Mouse (Mus musculus): ENCODE measurements at regions not wholly inside any gene's neighbourhood (a gene's known extent, or its start where the extent isn't known, plus 50 kb on each side); places are given as distances from the start of the nearest gene placed in this dataset.

DNA sequence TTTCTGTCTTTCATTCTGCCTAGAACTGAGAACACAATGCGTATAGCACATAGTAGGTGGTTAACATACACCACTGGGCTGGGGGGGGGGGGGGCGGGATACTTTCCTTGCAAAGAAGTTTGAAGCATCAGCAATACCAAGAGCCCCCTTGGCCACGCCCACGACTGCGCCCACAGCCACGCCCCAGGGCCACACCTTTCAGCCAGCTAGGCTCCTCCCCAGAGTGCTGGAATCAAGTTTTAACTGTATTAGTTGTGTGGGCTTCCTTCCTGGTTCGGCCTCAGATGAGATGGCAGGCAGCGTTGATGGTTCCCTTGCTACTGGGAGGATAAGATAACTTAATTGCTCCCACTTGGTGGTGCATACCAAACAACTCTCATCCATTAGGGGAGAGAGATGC is 278.1 kb upstream of the Kcnab2 start:
- no peak overlapping the region for H3K27ac ChIP-seq
- DNase-seq (ENCODE audit: low spot score), result no peak
- H3K36me3 ChIP-seq, result no peaks in the 10 kb centered on the region
- H3K4me1 ChIP-seq, result no peaks in the 10 kb centered on the region
- H3K4me3 ChIP-seq, result no peak overlapping the region
- H3K27me3 ChIP-seq (ENCODE audit: low read depth, poor library complexity, severe bottlenecking), result no peaks in the 10 kb centered on the region
- WGBS, result 90% methylated on average over 8 of the region's 8 CpGs
- H3K9me3 ChIP-seq (replicated peaks), result no peaks in the 10 kb centered on the region

DNA sequence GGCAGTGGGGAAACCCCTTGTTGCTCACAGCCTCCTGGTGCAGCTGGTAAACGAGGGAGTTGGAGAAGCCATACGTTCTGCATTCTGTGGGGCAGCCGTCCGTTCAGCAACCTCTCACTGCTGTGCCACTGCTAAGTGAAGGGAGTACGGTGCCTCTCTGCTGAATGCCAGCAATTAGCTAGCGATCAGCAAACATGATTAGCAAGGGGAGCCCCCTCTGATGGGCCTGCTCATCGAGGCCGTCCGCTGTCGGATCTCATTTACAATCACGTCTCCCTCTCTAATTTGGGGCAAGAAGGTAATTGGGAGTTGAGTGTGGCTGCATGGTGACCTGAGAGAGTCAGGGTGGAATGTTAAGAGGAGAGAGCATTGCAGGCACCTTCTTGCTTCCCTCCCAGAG is 266.7 kb upstream of the Kcnab2 start:
- WGBS, result 48% methylated on average over 11 of the region's 11 CpGs
- no peaks in the 10 kb centered on the region for H3K9me3 ChIP-seq (replicated peaks)
- H3K36me3 ChIP-seq, result no peaks in the 10 kb centered on the region
- no peaks in the 10 kb centered on the region; the same call in 1 of the 2 replicates for H3K4me1 ChIP-seq
- DNase-seq (ENCODE audit: low spot score), result no peak
- no peak overlapping the region for H3K4me3 ChIP-seq
- H3K27ac ChIP-seq, result no peak overlapping the region
- H3K27me3 ChIP-seq (ENCODE audit: low read depth, poor library complexity, severe bottlenecking), result no peaks in the 10 kb centered on the region

DNA sequence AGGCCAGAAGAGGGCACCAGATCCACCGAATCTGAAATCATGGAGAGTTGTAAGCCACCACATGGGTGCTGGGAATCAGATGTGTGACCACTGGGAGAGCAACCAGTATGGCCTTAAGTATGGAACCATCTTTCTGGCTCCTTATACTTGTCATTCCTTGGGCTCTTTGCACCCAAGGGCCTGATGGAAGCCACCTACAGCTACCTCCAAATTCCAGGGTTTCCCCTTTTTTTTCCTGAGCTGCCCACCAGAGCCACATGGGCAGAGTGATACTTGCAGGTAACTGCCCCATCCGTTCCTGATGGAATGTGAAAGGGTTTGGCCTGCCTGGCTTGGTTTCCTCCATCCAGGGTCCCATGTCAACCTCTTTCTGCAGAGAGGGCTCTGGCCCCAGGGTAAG is 255.3 kb upstream of the Kcnab2 start:
- Histone ChIP-seq H3K27me3 (ENCODE audit: low read depth, poor library complexity, severe bottlenecking) (no peaks in the 10 kb centered on the region), H3K36me3 (no peaks in the 10 kb centered on the region), H3K9me3 (replicated peaks) (no peaks in the 10 kb centered on the region), H3K27ac (no peak overlapping the region), H3K4me1 (peaks cover 5% of the 10 kb centered on the region; the same call in 1 of the 2 replicates), H3K4me3 (no peak overlapping the region)
- WGBS, result 88% methylated on average over 2 of the region's 2 CpGs
- no peak for DNase-seq (ENCODE audit: low spot score)

DNA sequence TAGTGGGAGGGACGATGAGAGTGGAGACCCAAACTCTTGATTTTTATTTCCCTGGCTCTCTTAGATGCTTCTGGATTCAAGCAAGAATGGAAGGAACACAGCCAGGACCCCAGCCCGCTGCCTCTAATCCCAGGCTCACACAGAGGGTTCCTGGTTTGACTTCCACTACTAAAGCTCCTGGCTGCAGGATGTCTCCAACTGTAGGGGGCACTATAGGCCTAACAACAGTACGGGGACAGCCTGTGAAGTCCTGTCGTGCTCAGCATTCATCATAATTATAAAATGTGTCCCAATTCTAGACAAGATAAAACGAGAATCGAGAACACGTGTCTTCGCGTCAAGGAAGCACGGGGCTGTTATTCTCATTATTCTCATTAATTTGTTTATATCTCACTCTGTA is 254.3 kb upstream of the Kcnab2 start:
- DNase-seq (ENCODE audit: low spot score), result no peak
- Histone ChIP-seq H3K9me3 (replicated peaks) (no peaks in the 10 kb centered on the region), H3K4me3 (no peak overlapping the region), H3K4me1 (peaks cover 5% of the 10 kb centered on the region; the same call in 1 of the 2 replicates), H3K27ac (no peak overlapping the region), H3K27me3 (ENCODE audit: low read depth, poor library complexity, severe bottlenecking) (no peaks in the 10 kb centered on the region), H3K36me3 (no peaks in the 10 kb centered on the region)
- 82% methylated on average over 10 of the region's 10 CpGs for WGBS

DNA sequence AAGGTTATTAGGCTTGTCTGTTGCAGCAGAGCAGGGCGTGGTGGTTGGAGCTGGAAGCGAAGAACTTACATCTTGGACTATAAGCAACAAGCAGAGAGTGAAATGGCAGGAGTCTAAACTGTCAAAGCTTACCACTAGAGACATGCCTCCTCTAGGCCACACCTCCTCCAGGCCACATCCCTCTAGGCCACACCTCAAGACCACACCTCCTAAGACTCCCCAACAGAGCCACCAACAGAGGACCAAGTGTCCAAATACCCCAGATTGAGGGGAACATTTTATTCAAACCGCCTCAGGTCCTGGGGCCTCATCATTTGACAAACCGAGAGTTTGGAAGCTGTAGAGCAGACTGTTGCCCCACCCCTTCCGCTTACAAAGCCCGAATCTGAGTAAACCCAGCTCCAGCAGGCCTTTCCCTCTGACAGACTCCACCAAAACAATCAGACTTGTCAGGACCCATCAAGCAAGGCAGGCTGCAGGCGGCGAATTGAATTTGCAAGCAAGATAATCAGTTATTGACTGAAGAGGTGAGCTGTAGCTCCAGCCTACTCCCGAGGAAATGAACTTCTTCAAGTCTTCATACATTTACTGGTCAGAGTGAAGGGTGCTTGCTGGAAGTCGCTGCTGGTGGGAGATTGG is 253.5 kb upstream of the Kcnab2 start:
- H3K36me3 ChIP-seq, result no peaks in the 10 kb centered on the region
- no peak for DNase-seq (ENCODE audit: low spot score)
- no peak overlapping the region for H3K4me3 ChIP-seq
- H3K27me3 ChIP-seq (ENCODE audit: low read depth, poor library complexity, severe bottlenecking), result no peaks in the 10 kb centered on the region
- H3K9me3 ChIP-seq (replicated peaks), result no peaks in the 10 kb centered on the region
- WGBS, result 70% methylated on average over 10 of the region's 10 CpGs
- no peak overlapping the region for H3K27ac ChIP-seq
- H3K4me1 ChIP-seq, result peaks cover 5% of the 10 kb centered on the region

DNA sequence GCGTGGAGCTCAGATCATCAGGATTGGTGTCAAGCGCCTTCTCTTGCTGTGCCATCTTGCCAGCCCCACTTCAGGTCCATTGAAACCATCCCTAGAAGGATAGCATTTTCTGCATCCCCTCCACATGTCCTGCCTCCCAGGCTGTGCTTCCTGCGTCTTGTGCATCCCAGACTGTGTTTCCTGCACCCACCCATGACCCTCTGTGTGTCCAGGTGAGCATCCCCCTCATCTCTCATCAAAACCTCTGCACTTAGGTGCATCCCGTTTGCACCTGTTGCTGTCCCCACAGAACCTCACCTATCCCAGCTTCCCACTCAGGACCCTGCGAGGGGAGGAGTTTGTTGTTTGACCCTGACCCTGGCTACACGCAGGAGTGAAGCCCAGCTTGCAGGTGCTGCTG is 251.8 kb upstream of the Kcnab2 start:
- Histone ChIP-seq H3K27me3 (ENCODE audit: low read depth, poor library complexity, severe bottlenecking) (no peaks in the 10 kb centered on the region; the same call in 1 of the 2 replicates), H3K27ac (no peak overlapping the region), H3K9me3 (replicated peaks) (no peaks in the 10 kb centered on the region), H3K36me3 (no peaks in the 10 kb centered on the region), H3K4me1 (peaks cover 14% of the 10 kb centered on the region), H3K4me3 (no peak overlapping the region)
- WGBS, result 83% methylated on average over 6 of the region's 6 CpGs
- no peak for DNase-seq (ENCODE audit: low spot score)

DNA sequence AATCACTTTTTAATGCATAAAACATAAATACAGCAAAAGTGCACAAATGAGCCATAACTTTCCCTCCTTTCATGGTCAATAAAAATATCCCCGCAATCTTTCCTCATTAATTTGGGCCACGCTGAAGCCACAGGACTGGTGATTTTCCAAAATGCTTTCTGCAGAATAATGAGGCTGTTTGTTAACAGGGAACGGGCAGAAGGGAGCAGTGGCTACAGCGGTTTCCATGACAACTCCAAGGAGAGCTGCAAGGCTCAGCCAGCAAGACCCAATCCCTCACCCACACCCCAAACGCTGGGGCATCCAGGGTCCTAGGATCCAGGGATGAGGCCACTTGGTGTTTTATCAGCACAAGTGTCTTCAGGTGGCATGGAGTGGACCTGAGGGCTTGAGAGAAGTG is 248.2 kb upstream of the Kcnab2 start:
- Histone ChIP-seq H3K9me3 (replicated peaks) (no peaks in the 10 kb centered on the region), H3K36me3 (no peaks in the 10 kb centered on the region), H3K4me3 (no peak overlapping the region), H3K27ac (no peak overlapping the region), H3K4me1 (peaks cover 14% of the 10 kb centered on the region), H3K27me3 (ENCODE audit: low read depth, poor library complexity, severe bottlenecking) (no peaks in the 10 kb centered on the region; the same call in 1 of the 2 replicates)
- WGBS, result 56% methylated on average over 5 of the region's 5 CpGs
- no peak for DNase-seq (ENCODE audit: low spot score)

DNA sequence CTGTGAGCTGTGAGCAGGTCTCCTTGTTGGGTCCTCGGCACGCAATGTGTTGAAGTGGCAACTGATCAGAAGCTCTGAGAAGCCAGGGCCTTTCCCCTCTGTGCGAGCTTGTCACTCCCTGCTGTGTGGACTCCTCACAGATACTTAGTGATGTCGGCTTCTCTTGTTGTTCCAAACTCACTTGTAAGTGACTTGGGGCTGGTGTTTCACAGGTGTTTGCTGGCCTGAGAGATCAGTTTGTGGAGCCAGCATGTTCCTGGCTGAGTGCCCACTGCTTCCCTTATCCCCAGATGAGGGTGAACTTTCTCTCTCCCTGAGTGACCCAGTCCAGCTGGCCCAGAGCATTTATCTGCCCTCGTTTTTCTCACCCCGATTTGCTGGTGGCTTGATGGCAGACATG is 247.8 kb upstream of the Kcnab2 start:
- Histone ChIP-seq H3K9me3 (replicated peaks) (no peaks in the 10 kb centered on the region), H3K4me1 (peaks cover 14% of the 10 kb centered on the region), H3K27ac (no peak overlapping the region), H3K36me3 (no peaks in the 10 kb centered on the region), H3K4me3 (no peak overlapping the region), H3K27me3 (ENCODE audit: low read depth, poor library complexity, severe bottlenecking) (no peaks in the 10 kb centered on the region; the same call in 1 of the 2 replicates)
- DNase-seq (ENCODE audit: low spot score), result no peak
- 66% methylated on average over 6 of the region's 6 CpGs for WGBS

DNA sequence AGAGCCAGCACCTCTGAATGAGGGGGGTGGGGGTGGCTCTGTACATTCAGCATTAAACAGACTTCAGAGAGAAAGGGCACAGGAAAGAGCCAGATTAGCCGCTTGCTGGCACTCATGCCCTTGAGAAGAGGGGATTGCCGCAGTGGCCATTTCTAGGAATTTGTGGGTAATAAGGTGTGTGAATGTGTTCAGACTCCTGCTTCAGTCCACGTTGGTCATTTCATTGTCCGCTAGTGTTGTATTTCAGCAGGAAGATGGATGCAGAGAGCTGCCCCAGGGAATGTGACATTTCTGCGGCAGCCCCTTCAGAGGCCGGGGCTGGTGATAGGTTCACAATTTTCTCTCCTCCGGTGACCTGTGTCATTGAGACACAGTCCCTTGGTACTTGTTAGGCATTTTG is 247.1 kb upstream of the Kcnab2 start:
- H3K27me3 ChIP-seq (ENCODE audit: low read depth, poor library complexity, severe bottlenecking), result no peaks in the 10 kb centered on the region; the same call in 1 of the 2 replicates
- no peak for DNase-seq (ENCODE audit: low spot score)
- no peaks in the 10 kb centered on the region for H3K36me3 ChIP-seq
- H3K4me1 ChIP-seq, result peaks cover 14% of the 10 kb centered on the region
- H3K27ac ChIP-seq, result no peak overlapping the region
- 66% methylated on average over 7 of the region's 7 CpGs for WGBS
- H3K9me3 ChIP-seq (replicated peaks), result no peaks in the 10 kb centered on the region
- H3K4me3 ChIP-seq, result no peak overlapping the region

DNA sequence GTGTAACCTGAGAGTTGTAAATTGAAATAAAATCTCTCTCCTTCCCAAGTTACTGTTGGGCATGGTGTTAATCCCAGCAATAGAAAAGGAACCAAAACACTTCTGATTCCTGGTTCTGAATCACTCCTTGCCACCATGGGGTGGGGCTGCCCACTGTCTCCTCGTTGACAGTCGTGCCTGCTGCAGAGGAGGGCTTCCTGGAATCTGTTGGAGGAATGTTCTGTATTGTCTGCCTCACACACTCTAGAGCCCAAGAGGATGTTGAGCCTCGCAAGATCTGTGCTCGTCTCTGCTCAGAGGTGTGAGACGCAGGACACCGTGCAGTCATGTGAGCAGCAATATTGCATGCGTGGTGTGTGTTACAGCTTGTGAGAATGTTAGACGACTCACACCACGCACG is 246.4 kb upstream of the Kcnab2 start:
- Histone ChIP-seq H3K4me1 (peaks cover 14% of the 10 kb centered on the region), H3K4me3 (no peak overlapping the region), H3K36me3 (no peaks in the 10 kb centered on the region), H3K27ac (no peak overlapping the region), H3K27me3 (ENCODE audit: low read depth, poor library complexity, severe bottlenecking) (no peaks in the 10 kb centered on the region; the same call in 1 of the 2 replicates), H3K9me3 (replicated peaks) (no peaks in the 10 kb centered on the region)
- WGBS, result 79% methylated on average over 10 of the region's 10 CpGs
- no peak for DNase-seq (ENCODE audit: low spot score)

DNA sequence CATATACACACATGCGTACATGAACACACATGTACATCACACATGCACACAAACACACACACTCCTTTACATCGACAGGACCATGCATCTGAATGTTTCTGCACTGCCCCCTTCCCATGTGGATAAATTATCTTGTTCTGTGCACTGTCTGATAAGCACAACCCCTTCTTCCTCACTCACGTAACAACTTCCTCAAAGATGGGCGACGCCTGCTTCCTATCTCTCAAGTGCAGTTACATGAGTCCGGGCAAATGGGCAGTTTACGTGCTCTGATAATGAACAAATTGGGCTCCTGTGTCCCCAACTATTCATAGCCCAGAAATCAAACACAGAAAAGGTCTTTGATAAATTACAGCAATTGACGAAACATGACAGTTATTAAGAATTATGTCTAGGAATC is 242.9 kb upstream of the Kcnab2 start:
- Histone ChIP-seq H3K36me3 (no peaks in the 10 kb centered on the region), H3K27me3 (ENCODE audit: low read depth, poor library complexity, severe bottlenecking) (no peaks in the 10 kb centered on the region; the same call in 1 of the 2 replicates), H3K27ac (no peak overlapping the region), H3K9me3 (replicated peaks) (no peaks in the 10 kb centered on the region), H3K4me1 (peaks cover 6% of the 10 kb centered on the region), H3K4me3 (no peak overlapping the region)
- WGBS, result 92% methylated on average over 8 of the region's 8 CpGs
- no peak for DNase-seq (ENCODE audit: low spot score)

DNA sequence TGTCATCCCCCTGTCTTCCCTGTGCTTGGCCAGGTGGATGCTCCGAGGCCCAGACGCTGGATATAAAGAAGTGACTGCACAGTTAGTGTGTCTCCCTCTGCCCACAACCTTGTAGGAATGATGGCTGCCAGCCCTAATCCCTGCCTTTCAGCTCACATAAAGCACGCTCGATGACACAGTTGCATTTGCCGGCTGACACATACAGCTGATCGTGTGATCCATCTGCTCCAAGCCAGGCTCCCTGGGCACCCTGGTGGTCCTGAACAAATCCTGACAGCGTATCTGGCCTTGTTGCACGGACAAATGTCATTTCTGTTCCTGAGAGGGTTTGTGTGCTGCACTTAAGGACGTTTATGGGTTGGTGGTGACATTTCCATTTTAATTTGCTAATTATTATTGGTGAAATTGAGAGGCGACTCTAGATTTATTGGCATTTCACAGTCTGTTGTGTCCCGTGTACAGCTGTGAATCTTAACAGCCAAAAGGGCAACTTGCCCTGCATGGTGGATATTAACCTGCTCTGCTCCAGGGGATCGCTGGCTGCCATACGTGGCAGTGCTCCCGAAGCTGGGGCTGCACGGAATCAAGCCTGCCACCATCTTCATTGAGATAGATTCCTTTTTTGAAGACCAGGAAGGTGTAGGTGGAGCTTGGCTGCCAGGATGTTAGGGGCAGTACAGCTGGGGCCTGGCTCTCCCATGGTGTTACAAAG is 241.9 kb upstream of the Kcnab2 start:
- H3K9me3 ChIP-seq (replicated peaks), result no peaks in the 10 kb centered on the region
- no peak overlapping the region for H3K27ac ChIP-seq
- peaks cover under 1% of the 10 kb centered on the region; the same call in 1 of the 2 replicates for H3K4me1 ChIP-seq
- WGBS, result 86% methylated on average over 15 of the region's 15 CpGs
- no peaks in the 10 kb centered on the region for H3K36me3 ChIP-seq
- no peak for DNase-seq (ENCODE audit: low spot score)
- H3K27me3 ChIP-seq (ENCODE audit: low read depth, poor library complexity, severe bottlenecking), result no peaks in the 10 kb centered on the region; the same call in 1 of the 2 replicates
- no peak overlapping the region for H3K4me3 ChIP-seq

DNA sequence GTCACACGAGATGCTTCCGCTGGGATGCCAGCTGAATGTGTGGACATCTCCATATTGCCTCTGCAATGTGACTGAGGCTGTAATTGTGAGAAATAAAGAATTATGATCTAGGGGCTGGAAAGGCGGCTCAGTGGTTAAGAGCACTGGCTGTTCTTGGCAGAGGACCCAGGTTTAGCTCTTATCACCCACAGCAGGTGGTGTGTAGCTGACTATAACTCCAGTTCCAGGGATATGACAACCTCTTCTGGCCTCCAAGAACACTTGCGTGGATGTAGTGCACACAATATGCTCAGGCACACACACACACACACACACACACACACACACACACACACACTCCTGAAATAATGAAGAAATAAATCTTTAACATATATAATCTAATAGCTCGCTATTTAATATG is 232.7 kb upstream of the Kcnab2 start:
- H3K36me3 ChIP-seq, result no peaks in the 10 kb centered on the region
- H3K27me3 ChIP-seq (ENCODE audit: low read depth, poor library complexity, severe bottlenecking), result no peaks in the 10 kb centered on the region
- H3K4me1 ChIP-seq, result no peaks in the 10 kb centered on the region
- 92% methylated on average over 5 of the region's 5 CpGs for WGBS
- H3K4me3 ChIP-seq, result no peak overlapping the region
- DNase-seq (ENCODE audit: low spot score), result no peak
- no peaks in the 10 kb centered on the region for H3K9me3 ChIP-seq (replicated peaks)
- no peak overlapping the region for H3K27ac ChIP-seq

All from limb, embryonic 10.5 days (tissue).